Mouse (Mus musculus) midbrain, embryonic 11.5 days (tissue): ENCODE measurements around the gene Zfp985. TPM values are rescaled to one million over a fixed set of nuclear protein-coding genes. Genes with fewer than 3 reads are reported as not detected.
"Not testable (repeated sequence)": the region's sequence is repeated elsewhere in the genome, so short reads cannot be mapped to it uniquely, and the experiment has no call there.

Experiments
- ATAC-seq: fragments of 200-750 bp; cut with Nextera tagmentation; 2 replicates; pipeline ENCODE4 v1.8.0; 2017; ENCODE audit warnings: moderate TSS enrichment, moderate library complexity; ENCODE audit not compliant: low FRiP score
- DNase-seq: peaks from one replicate; pipeline ENCODE4 v3.0.0; 2015; ENCODE audit warnings: low spot score; ENCODE audit errors: missing footprints
- H3K27ac ChIP-seq: fragments of 300-500 bp; sonication (generic); 2 replicates; pipeline ENCODE4 v1.5.1; 2014; ENCODE audit warnings: low read depth, low read length
- H3K27me3 ChIP-seq: fragments of 300-500 bp; sonication (generic); 2 replicates; pipeline ENCODE4 v1.6.1; 2014; ENCODE audit warnings: mild to moderate bottlenecking, low read length, moderate library complexity, mixed read lengths; ENCODE audit not compliant: control insufficient read depth, insufficient read depth
- H3K36me3 ChIP-seq: fragments of 300-500 bp; sonication (generic); 2 replicates; pipeline ENCODE4 v1.6.1; 2014; ENCODE audit warnings: mild to moderate bottlenecking, low read length, moderate library complexity, mixed read lengths; ENCODE audit not compliant: control insufficient read depth, insufficient read depth
- H3K4me1 ChIP-seq: fragments of 300-500 bp; sonication (generic); 2 replicates; pipeline ENCODE4 v1.6.1; 2014; ENCODE audit warnings: low read length; ENCODE audit not compliant: control insufficient read depth, insufficient read depth
- H3K4me2 ChIP-seq: fragments of 300-500 bp; sonication (generic); 2 replicates; pipeline ENCODE4 v1.6.1; 2014; ENCODE audit warnings: mild to moderate bottlenecking, moderate library complexity
- H3K4me3 ChIP-seq: fragments of 300-500 bp; sonication (generic); 2 replicates; pipeline ENCODE4 v1.5.1; 2014; ENCODE audit warnings: low read depth, low read length
- H3K9ac ChIP-seq: fragments of 300-500 bp; sonication (generic); 2 replicates; pipeline ENCODE4 v1.6.1; 2014; ENCODE audit warnings: low read length
- H3K9me3 ChIP-seq: fragments of 300-500 bp; sonication (generic); 2 replicates; pipeline ENCODE4 v1.6.1; 2016; ENCODE audit warnings: low read length; ENCODE audit not compliant: control insufficient read depth
- whole genome bisulfite sequencing: fragments of 180-500 bp; shearing (Covaris S2); extraction: QIAGEN DNeasy Blood & Tissue Kit; methylation state at CpG from one replicate; pipeline ENCODE4 v1.1.7; 2014; 5-methylcytosine and 5-hydroxymethylcytosine counted together
- polyA plus RNA-seq: library from polyadenylated mRNA; unstranded; fragments of >200 nt; fragmentation: Nextera tagmentation; extraction: Ambion mirVana; gene quantifications from 2 replicates; pipeline ENCODE4 v1.2.1, GENCODE M21; 2014

Zfp985 gene
- polyA plus RNA-seq, 1 experiment from 2014 or later = 0.11 TPM

DNA sequence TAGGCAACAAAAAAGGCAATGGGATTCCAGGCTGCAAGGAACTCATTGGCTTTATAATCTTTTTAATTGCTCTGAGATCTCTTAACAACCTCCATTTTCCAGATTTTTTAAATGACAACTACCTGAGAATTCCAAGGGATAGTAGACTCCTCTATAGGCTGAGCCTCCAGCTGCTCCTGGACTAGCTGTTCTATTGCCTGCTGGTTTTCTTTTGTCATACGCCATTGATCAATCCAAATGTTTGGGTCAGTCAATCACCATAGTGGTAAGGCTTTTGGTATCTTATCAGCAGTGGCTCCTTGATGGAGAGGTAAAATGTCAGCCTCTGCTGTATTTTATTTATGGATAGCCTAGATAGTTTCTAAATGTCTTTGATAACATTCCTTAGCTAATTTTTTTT is 44.6 kb downstream of the Zfp985 start:
- Histone ChIP-seq H3K4me1 (no peaks in the 10 kb centered on the region), H3K27ac (no peak overlapping the region), H3K36me3 (no peaks in the 10 kb centered on the region)

DNA sequence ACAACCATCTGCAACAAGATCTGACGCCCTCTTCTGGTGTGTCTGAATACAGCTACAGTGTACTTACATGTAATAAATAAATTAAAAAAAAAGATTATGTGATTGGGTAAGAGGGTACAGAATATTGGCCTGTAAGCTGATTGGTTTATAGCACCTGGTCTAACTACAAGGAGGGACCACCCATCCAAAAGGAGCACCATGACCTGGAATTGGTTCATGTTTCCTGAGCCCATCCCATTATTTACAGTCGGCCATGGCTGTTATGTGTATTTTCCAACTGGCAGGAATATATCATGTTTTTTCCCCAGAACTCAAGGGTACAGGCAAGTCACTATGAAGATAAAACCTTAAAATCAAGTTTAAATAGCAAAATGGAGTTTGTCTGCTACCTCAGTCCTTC is 45.8 kb downstream of the Zfp985 start:
- Histone ChIP-seq H3K36me3 (no peaks in the 10 kb centered on the region), H3K4me1 (no peaks in the 10 kb centered on the region), H3K9me3 (0 out of 2 replicates have a peak, but pooled peaks cover 3% of the 10 kb centered on the region), H3K27me3 (no peaks in the 10 kb centered on the region), H3K4me2 (no peak overlapping the region), H3K4me3 (no peak overlapping the region), H3K27ac (no peak overlapping the region), H3K9ac (no peak overlapping the region)
- WGBS = 70% methylated on average over 2 of the region's 2 CpGs
- no peak for ATAC-seq
- DNase-seq = peak; percentile 66

More for the DNA sequence above, 44.6 kb downstream of the Zfp985 start:
- ATAC-seq = peak; percentile 31; the same call in 1 of the 2 replicates
- no peak overlapping the region for H3K4me3 ChIP-seq
- no peak for DNase-seq
- H3K9me3 ChIP-seq = 0 out of 2 replicates have a peak, but pooled peaks cover 3% of the 10 kb centered on the region
- no peak overlapping the region for H3K4me2 ChIP-seq
- H3K9ac ChIP-seq = no peak overlapping the region
- H3K27me3 ChIP-seq = no peaks in the 10 kb centered on the region
- 54% methylated on average over 1 of the region's 1 CpGs for WGBS

DNA sequence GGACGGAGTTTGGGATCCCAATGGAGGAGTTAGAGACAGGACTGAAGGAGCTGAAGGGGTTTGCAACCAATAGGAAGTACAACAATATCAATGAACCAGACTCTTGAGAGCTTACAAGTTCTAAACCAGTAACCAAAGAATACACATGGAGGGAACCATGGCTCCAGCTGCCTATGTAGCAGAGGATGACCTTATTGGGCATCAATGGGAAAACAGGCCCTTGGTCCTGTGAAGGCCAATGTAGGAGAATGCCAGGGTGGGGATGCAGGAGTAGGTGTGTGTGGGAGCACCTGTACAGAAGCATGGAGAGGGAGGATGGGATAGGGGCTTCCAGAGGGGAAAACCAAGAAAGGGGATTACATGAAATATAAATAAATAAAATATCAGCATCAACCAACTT is 48.8 kb downstream of the Zfp985 start:
- no peaks in the 10 kb centered on the region for H3K4me1 ChIP-seq
- H3K4me3 ChIP-seq = no peak overlapping the region
- H3K27ac ChIP-seq = no peak overlapping the region
- no peak overlapping the region for H3K4me2 ChIP-seq
- 0 out of 2 replicates have a peak, but pooled peaks cover 3% of the 10 kb centered on the region for H3K9me3 ChIP-seq
- no peak for ATAC-seq
- no peaks in the 10 kb centered on the region for H3K27me3 ChIP-seq
- H3K36me3 ChIP-seq = no peaks in the 10 kb centered on the region
- 41% methylated on average over 1 of the region's 1 CpGs for WGBS
- DNase-seq = peak; percentile 60
- no peak overlapping the region for H3K9ac ChIP-seq

DNA sequence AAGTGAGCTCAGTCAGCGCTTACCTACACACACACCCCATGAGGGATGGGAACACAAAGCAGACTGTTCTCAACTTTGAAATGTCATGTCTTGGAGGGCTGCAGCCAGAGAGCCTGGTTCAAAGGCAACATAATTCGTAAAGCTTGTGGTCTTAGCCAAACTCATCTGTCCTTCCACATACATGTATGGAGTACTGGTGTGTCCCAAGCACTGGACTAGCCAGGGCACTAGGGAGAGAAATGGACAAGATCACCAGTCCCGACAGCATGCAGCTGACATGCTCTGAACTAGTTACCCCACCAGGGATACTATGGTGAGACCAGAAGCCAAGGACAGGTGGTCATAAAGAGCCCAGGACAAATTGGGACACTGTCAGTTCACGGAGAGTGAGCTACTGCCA is 50.7 kb downstream of the Zfp985 start:
- no peak for ATAC-seq
- 83% methylated on average over 4 of the region's 4 CpGs for WGBS
- H3K4me3 ChIP-seq = no peak overlapping the region

DNA sequence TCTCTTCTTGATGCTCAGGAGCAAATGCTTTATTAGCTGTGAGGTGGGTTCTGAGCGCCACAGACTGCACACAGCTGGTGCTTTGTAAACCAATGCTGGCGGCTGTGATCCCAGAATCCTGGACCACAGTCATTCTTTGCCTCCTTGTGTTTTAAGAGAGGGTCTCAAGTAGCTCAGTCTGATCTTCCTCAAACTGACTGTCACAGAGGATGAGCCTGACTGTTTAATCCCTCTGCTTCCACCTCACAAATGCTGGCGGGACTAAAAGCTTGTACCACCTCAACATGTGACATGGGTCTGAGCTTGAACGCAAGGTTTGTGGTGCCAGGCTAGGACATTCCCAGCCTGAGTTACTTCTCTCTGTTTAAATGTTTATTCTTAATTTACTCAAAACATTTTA is 52.4 kb downstream of the Zfp985 start:
- Histone ChIP-seq H3K9me3 (no peaks in the 10 kb centered on the region; the same call in 1 of the 2 replicates), H3K4me2 (no peak overlapping the region), H3K27ac (no peak overlapping the region), H3K27me3 (no peaks in the 10 kb centered on the region), H3K36me3 (no peaks in the 10 kb centered on the region), H3K9ac (no peak overlapping the region), H3K4me1 (no peaks in the 10 kb centered on the region), H3K4me3 (no peak overlapping the region)
- ATAC-seq = no peak
- 81% methylated on average over 4 of the region's 4 CpGs for WGBS
- peak; percentile 79 for DNase-seq

More for the DNA sequence above, 50.7 kb downstream of the Zfp985 start:
- Histone ChIP-seq H3K9ac (no peak overlapping the region), H3K4me1 (no peaks in the 10 kb centered on the region), H3K9me3 (0 out of 2 replicates have a peak, but pooled peaks cover 3% of the 10 kb centered on the region), H3K36me3 (no peaks in the 10 kb centered on the region), H3K4me2 (no peak overlapping the region), H3K27me3 (no peaks in the 10 kb centered on the region), H3K27ac (no peak overlapping the region)
- peak; percentile 64 for DNase-seq

DNA sequence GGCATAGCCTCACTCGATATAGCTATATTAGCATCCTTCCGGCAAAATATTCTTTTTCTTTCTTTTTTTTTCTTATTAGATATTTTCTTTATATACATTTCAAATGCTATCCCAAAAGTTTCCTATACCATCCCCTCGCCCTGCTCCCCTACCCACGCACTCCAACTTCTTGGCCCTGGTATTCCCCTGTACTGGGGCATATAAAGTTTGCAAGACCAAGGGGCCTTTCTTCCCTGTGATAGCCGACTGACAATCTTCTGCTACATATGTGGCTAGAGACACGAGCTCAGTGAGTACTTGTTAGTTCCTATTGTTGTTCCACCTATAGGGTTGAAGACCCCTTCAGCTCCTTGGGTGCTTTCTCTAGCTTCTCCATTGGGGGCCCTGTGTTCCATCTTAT is 53.4 kb downstream of the Zfp985 start:
- not testable (repeated sequence) for ATAC-seq, H3K4me3 ChIP-seq, H3K4me2 ChIP-seq, H3K9me3 ChIP-seq, H3K27me3 ChIP-seq, H3K27ac ChIP-seq, H3K4me1 ChIP-seq, DNase-seq, H3K9ac ChIP-seq, H3K36me3 ChIP-seq
- WGBS = 90% methylated on average over 6 of the region's 6 CpGs

DNA sequence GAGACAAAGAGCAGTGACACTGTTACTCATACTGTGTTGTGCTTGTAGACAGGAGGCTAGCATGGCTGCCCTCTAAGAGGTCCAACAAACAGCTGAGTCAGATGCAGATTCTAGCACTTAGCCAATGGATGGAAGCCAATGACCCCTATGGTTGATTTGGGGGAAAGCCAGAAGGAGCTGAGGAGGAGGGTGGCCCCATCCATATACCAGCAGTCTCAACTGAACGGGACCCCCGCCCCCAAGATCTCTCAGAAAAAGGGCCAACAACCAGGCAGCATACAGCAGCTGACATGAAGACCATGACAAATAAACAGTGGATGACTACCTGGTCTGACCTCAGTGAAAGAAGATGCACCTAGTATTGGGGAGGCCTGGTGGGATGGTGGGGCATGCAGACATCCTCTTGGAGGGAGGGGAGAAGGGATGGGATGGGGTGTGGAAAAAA is 80.8 kb downstream of the Zfp985 start:
- not testable (repeated sequence) for DNase-seq, H3K27me3 ChIP-seq, H3K4me1 ChIP-seq, H3K4me2 ChIP-seq, H3K27ac ChIP-seq, H3K9me3 ChIP-seq, H3K36me3 ChIP-seq, H3K4me3 ChIP-seq, H3K9ac ChIP-seq
- WGBS = no CpG with 5 or more reads among the region's 2 CpGs
- peak; percentile 77 for ATAC-seq

Other genes starting within 250 kb of the Zfp985 start
- gene Zfp988, start 247.6 kb upstream of the Zfp985 start, polyA plus RNA-seq = 0.10 TPM in 1 of 2 replicates, not detected in the other
- 0.23 and 0.29 TPM in 2 replicates for gene Zfp978, start 192.0 kb upstream of the Zfp985 start, polyA plus RNA-seq
- 6.2 and 7.8 TPM in 2 replicates for gene Zfp982, start 60.9 kb upstream of the Zfp985 start, polyA plus RNA-seq
- gene Gm16503, start 13.1 kb upstream of the Zfp985 start, polyA plus RNA-seq = 0.15 and 0.29 TPM in 2 replicates
- gene Zfp979, start 89.2 kb downstream of the Zfp985 start, polyA plus RNA-seq = 2.8 and 3.1 TPM in 2 replicates
- gene Zfp534, start 149.3 kb downstream of the Zfp985 start, polyA plus RNA-seq = not detected in 2 replicates